Mouse (Mus musculus) embryonic facial prominence, embryonic 14.5 days (tissue): ENCODE results near the gene Ncam1. TPM values are rescaled to one million over a fixed set of nuclear protein-coding genes. Genes with fewer than 3 reads are reported as not detected.

ENCODE experiments used
- ATAC-seq: fragments of 200-750 bp; cut with Nextera tagmentation; 2 replicates; pipeline ENCODE4 v1.8.0; 2017; ENCODE audit warnings: low read depth, moderate number of reproducible peaks, moderate TSS enrichment
- DNase-seq: peaks from one replicate; pipeline ENCODE4 v3.0.0-alpha.2; 2015; ENCODE audit warnings: low spot score
- H3K27ac ChIP-seq: fragments of 300-500 bp; sonication (generic); replicated peaks from 2 replicates; pipeline ENCODE4 v1.5.1; 2014; ENCODE audit warnings: low read depth, mild to moderate bottlenecking, low read length, moderate library complexity
- H3K27me3 ChIP-seq: fragments of 300-500 bp; sonication (generic); replicated peaks from 2 replicates; pipeline ENCODE4 v1.6.1; 2014; ENCODE audit warnings: low read length; ENCODE audit not compliant: control insufficient read depth, insufficient read depth
- H3K36me3 ChIP-seq: fragments of 300-500 bp; sonication (generic); 2 replicates; pipeline ENCODE4 v1.6.1; 2014; ENCODE audit warnings: low read length, mixed read lengths; ENCODE audit not compliant: control insufficient read depth, insufficient read depth
- H3K4me1 ChIP-seq: fragments of 300-500 bp; sonication (generic); 2 replicates; pipeline ENCODE4 v1.6.1; 2014; ENCODE audit warnings: antibody characterized with exemption, low read length; ENCODE audit not compliant: control insufficient read depth, insufficient read depth
- H3K4me2 ChIP-seq: fragments of 300-500 bp; sonication (generic); 2 replicates; pipeline ENCODE4 v1.6.1; 2014; ENCODE audit warnings: low read depth, mild to moderate bottlenecking, low read length, moderate library complexity, mixed read lengths
- H3K4me3 ChIP-seq: fragments of 300-500 bp; sonication (generic); 2 replicates; pipeline ENCODE4 v1.5.1; 2014; ENCODE audit warnings: low read depth, mild to moderate bottlenecking, low read length
- H3K9ac ChIP-seq: fragments of 300-500 bp; sonication (generic); 2 replicates; pipeline ENCODE4 v1.6.1; 2014; ENCODE audit warnings: low read depth, mild to moderate bottlenecking, low read length, moderate library complexity, mixed read lengths
- H3K9me3 ChIP-seq: fragments of 300-500 bp; sonication (generic); 2 replicates; pipeline ENCODE4 v1.6.1; 2016; ENCODE audit warnings: low read length; ENCODE audit not compliant: control insufficient read depth
- WGBS: fragments of 180-500 bp; shearing (Covaris S2); extraction: QIAGEN DNeasy Blood & Tissue Kit; methylation state at CpG from one replicate; pipeline ENCODE4 v1.1.7; 2014; 5-methylcytosine and 5-hydroxymethylcytosine counted together
- polyA plus RNA-seq: library from polyadenylated mRNA; unstranded; fragments of >200 nt; fragmentation: Nextera tagmentation; extraction: Ambion mirVana; gene quantifications from 2 replicates; pipeline ENCODE4 v1.2.1, GENCODE M21; 2014

Gene Ncam1
- polyA plus RNA-seq, 1 experiment from 2014 or later: 104 TPM

- WGBS: under 1% methylated on average over 40 of the region's 52 CpGs
- Histone ChIP-seq H3K27ac (peak overlapping the region; percentile 78), H3K4me2 (peak overlapping the region; percentile 93), H3K9me3 (no peaks in the 10 kb centered on the region), H3K36me3 (no peaks in the 10 kb centered on the region), H3K4me3 (peak overlapping the region; percentile 73), H3K4me1 (0 out of 2 replicates have a peak, but pooled peaks cover 16% of the 10 kb centered on the region), H3K27me3 (peaks cover 8% of the 10 kb centered on the region), H3K9ac (peak overlapping the region; percentile 77)
- peak; percentile 81 for ATAC-seq
- DNase-seq: peak; percentile 85
These were observed 1.9 kb downstream of the Ncam1 start for GRCm38 (mm10) chr9:49796618-49797507.

GRCm38 (mm10) chr9:49795881-49796280 lies 2.8 kb downstream of the Ncam1 start:
- Histone ChIP-seq H3K4me1 (0 out of 2 replicates have a peak, but pooled peaks cover 16% of the 10 kb centered on the region), H3K36me3 (no peaks in the 10 kb centered on the region), H3K9me3 (no peaks in the 10 kb centered on the region), H3K9ac (no peak overlapping the region), H3K27me3 (peaks cover 4% of the 10 kb centered on the region), H3K4me2 (peak overlapping the region; percentile 93; the same call in 1 of the 2 replicates), H3K4me3 (0 out of 2 replicates have a peak overlapping the region, but pooled peaks have one; percentile 73), H3K27ac (no peak overlapping the region)
- DNase-seq (no peak), ATAC-seq (no peak)
- 66% methylated on average over 5 of the region's 5 CpGs for WGBS

GRCm38 (mm10) chr9:49793987-49794550 lies 4.7 kb downstream of the Ncam1 start:
- DNase-seq (peak; percentile 69), ATAC-seq (no peak)
- Histone ChIP-seq H3K27ac (no peak overlapping the region), H3K27me3 (peaks cover 4% of the 10 kb centered on the region), H3K4me2 (no peak overlapping the region), H3K4me1 (0 out of 2 replicates have a peak, but pooled peaks cover 16% of the 10 kb centered on the region), H3K4me3 (no peak overlapping the region), H3K9me3 (no peaks in the 10 kb centered on the region), H3K36me3 (no peaks in the 10 kb centered on the region), H3K9ac (no peak overlapping the region)
- 49% methylated on average over 6 of the region's 6 CpGs for WGBS

- Histone ChIP-seq H3K36me3 (no peaks in the 10 kb centered on the region), H3K27ac (no peak overlapping the region), H3K4me1 (0 out of 2 replicates have a peak, but pooled peaks cover 16% of the 10 kb centered on the region), H3K4me3 (no peak overlapping the region), H3K9ac (no peak overlapping the region), H3K4me2 (no peak overlapping the region), H3K9me3 (no peaks in the 10 kb centered on the region), H3K27me3 (peaks cover 4% of the 10 kb centered on the region)
- DNase-seq (no peak), ATAC-seq (no peak)
- 70% methylated on average over 2 of the region's 2 CpGs for WGBS
These were observed 5.5 kb downstream of the Ncam1 start for GRCm38 (mm10) chr9:49793241-49793640.

GRCm38 (mm10) chr9:49792646-49793045 lies 6.1 kb downstream of the Ncam1 start:
- Histone ChIP-seq H3K36me3 (no peaks in the 10 kb centered on the region), H3K4me1 (0 out of 2 replicates have a peak, but pooled peaks cover 16% of the 10 kb centered on the region), H3K27me3 (peaks cover 4% of the 10 kb centered on the region), H3K9me3 (no peaks in the 10 kb centered on the region), H3K27ac (no peak overlapping the region), H3K9ac (no peak overlapping the region), H3K4me3 (no peak overlapping the region), H3K4me2 (no peak overlapping the region)
- DNase-seq (peak; percentile 55), ATAC-seq (no peak)
- 39% methylated on average over 4 of the region's 4 CpGs for WGBS

GRCm38 (mm10) chr9:49781016-49781772 lies 17.5 kb downstream of the Ncam1 start:
- no peaks in the 10 kb centered on the region for H3K9me3 ChIP-seq
- H3K27ac ChIP-seq: no peak overlapping the region
- no peaks in the 10 kb centered on the region for H3K4me1 ChIP-seq
- no peak for DNase-seq
- WGBS: 66% methylated on average over 9 of the region's 9 CpGs
- no peak for ATAC-seq
- no peak overlapping the region for H3K4me2 ChIP-seq
- H3K27me3 ChIP-seq: no peaks in the 10 kb centered on the region
- no peak overlapping the region for H3K9ac ChIP-seq
- no peak overlapping the region for H3K4me3 ChIP-seq
- H3K36me3 ChIP-seq: no peaks in the 10 kb centered on the region

- ATAC-seq (no peak), DNase-seq (peak; percentile 24)
- no peak overlapping the region for H3K4me3 ChIP-seq
- H3K4me2 ChIP-seq: no peak overlapping the region
- 56% methylated on average over 7 of the region's 7 CpGs for WGBS
- no peaks in the 10 kb centered on the region for H3K27me3 ChIP-seq
- H3K9me3 ChIP-seq: no peaks in the 10 kb centered on the region
- H3K4me1 ChIP-seq: peaks cover 4% of the 10 kb centered on the region; the same call in 1 of the 2 replicates
- H3K27ac ChIP-seq: no peak overlapping the region
- no peak overlapping the region for H3K9ac ChIP-seq
- no peaks in the 10 kb centered on the region for H3K36me3 ChIP-seq
These were observed 21.6 kb downstream of the Ncam1 start for GRCm38 (mm10) chr9:49777015-49777637.

GRCm38 (mm10) chr9:49766634-49767033 lies 32.1 kb downstream of the Ncam1 start:
- Histone ChIP-seq H3K4me3 (no peak overlapping the region), H3K9me3 (no peaks in the 10 kb centered on the region; the same call in 1 of the 2 replicates), H3K4me2 (no peak overlapping the region), H3K9ac (no peak overlapping the region), H3K36me3 (no peaks in the 10 kb centered on the region), H3K27ac (no peak overlapping the region), H3K27me3 (no peaks in the 10 kb centered on the region), H3K4me1 (no peaks in the 10 kb centered on the region)
- DNase-seq (no peak), ATAC-seq (no peak)
- 53% methylated on average over 2 of the region's 2 CpGs for WGBS
